In genomic region chr7:109562676-109563075, GRCm38 (mm10) we compare ENCODE assay signal across 12 mouse cellular contexts. TPM values are rescaled to one million over a fixed set of nuclear protein-coding genes. Genes with fewer than 3 reads are reported as not detected.
DNase-seq lines count a peak whose midpoint lies in the region; ATAC-seq and TF ChIP-seq lines count a peak whose summit lies in the region.
"Had no signal": no experiment of that assay in that cellular context is flagged by ENCODE, and none has a peak within 500 bp of the region (broad histone marks: within the 10 kb centered on the region; RNA-seq: fewer than 3 reads in every experiment).

No protein-coding gene starts in this region.

- H3K27ac ChIP-seq in hindbrain, embryonic 14.5 days = peak overlapping the region; percentile 40; the same call in 1 of the 2 replicates
- no peak overlapping the region for H3K27ac ChIP-seq in hindbrain, postnatal 0 days
- H3K27ac ChIP-seq in forebrain, embryonic 16.5 days (ENCODE audit: low read length) = no peak overlapping the region
- H3K27ac ChIP-seq: neural tube, embryonic 15.5 days had no signal

- no peak for ATAC-seq in hindbrain, embryonic 14.5 days (ENCODE audit: low FRiP score)
- no peak for ATAC-seq in hindbrain, postnatal 0 days
- no peak for ATAC-seq in forebrain, embryonic 16.5 days

- no peak overlapping the region for H3K4me3 ChIP-seq in hindbrain, embryonic 14.5 days (replicated peaks; ENCODE audit: low read length)
- no peak overlapping the region for H3K4me3 ChIP-seq in hindbrain, postnatal 0 days (ENCODE audit: low read length)
- no peak overlapping the region for H3K4me3 ChIP-seq in forebrain, embryonic 16.5 days (replicated peaks; ENCODE audit: low read length)
- H3K4me3 ChIP-seq: neural tube, embryonic 15.5 days had no signal

- no peaks in the 10 kb centered on the region for H3K36me3 ChIP-seq in hindbrain, embryonic 14.5 days (replicated peaks; ENCODE audit: control insufficient read depth, insufficient read depth)
- no peaks in the 10 kb centered on the region for H3K36me3 ChIP-seq in hindbrain, postnatal 0 days (ENCODE audit: insufficient read depth, low read length)
- no peaks in the 10 kb centered on the region for H3K36me3 ChIP-seq in forebrain, embryonic 16.5 days (ENCODE audit: control insufficient read depth, insufficient read depth)
- H3K36me3 ChIP-seq: neural tube, embryonic 15.5 days had no signal

- TF ChIP-seq CTCF in hindbrain, postnatal 0 days (IDR thresholded peaks at IDR 0.05; ENCODE audit: low read depth) = no peak

- H3K9ac ChIP-seq in hindbrain, embryonic 14.5 days = no peak overlapping the region
- no peak overlapping the region for H3K9ac ChIP-seq in hindbrain, postnatal 0 days (replicated peaks; ENCODE audit: low read length)
- H3K9ac ChIP-seq in forebrain, embryonic 16.5 days (replicated peaks; ENCODE audit: low read depth, low read length) = no peak overlapping the region
- H3K9ac ChIP-seq: neural tube, embryonic 15.5 days had no signal

- H3K27me3 ChIP-seq in hindbrain, embryonic 14.5 days (ENCODE audit: control insufficient read depth, insufficient read depth, low read length) = no peaks in the 10 kb centered on the region
- H3K27me3 ChIP-seq in hindbrain, postnatal 0 days (ENCODE audit: insufficient read depth, low read length) = no peaks in the 10 kb centered on the region
- no peaks in the 10 kb centered on the region for H3K27me3 ChIP-seq in forebrain, embryonic 16.5 days (replicated peaks; ENCODE audit: control insufficient read depth, insufficient read depth, low read length)
- H3K27me3 ChIP-seq: neural tube, embryonic 15.5 days had no signal

- no peak overlapping the region for H3K4me2 ChIP-seq in hindbrain, embryonic 14.5 days (replicated peaks)
- no peak overlapping the region for H3K4me2 ChIP-seq in hindbrain, postnatal 0 days (ENCODE audit: low read depth, low read length)
- no peak overlapping the region for H3K4me2 ChIP-seq in forebrain, embryonic 16.5 days (ENCODE audit: low read length)
- H3K4me2 ChIP-seq: neural tube, embryonic 15.5 days had no signal

- DNase-seq in hindbrain, embryonic 14.5 days (ENCODE audit: low spot score) = no peak
- DNase-seq in hindbrain, postnatal 0 days (ENCODE audit: low spot score) = no peak
- peak; percentile 11 for DNase-seq in thymus, postnatal 4 days
- no peak for DNase-seq in thymus, postnatal 14 days
- DNase-seq in kidney, postnatal 4 days = peak; percentile 31 to 62
- DNase-seq in B cell, adult 2 months = no peak
- no peak for DNase-seq in cerebellum, postnatal 14 days
- DNase-seq: cerebellum, adult 18-20 months; gastrocnemius, postnatal 10 days had no signal

- no peaks in the 10 kb centered on the region for H3K9me3 ChIP-seq in hindbrain, embryonic 14.5 days (ENCODE audit: control insufficient read depth, low read length)
- no peaks in the 10 kb centered on the region for H3K9me3 ChIP-seq in hindbrain, postnatal 0 days (ENCODE audit: low read length)
- H3K9me3 ChIP-seq in forebrain, embryonic 16.5 days (ENCODE audit: control insufficient read depth, low read length) = no peaks in the 10 kb centered on the region
- H3K9me3 ChIP-seq: neural tube, embryonic 15.5 days had no signal

- WGBS in hindbrain, embryonic 14.5 days = 50% methylated on average over 5 of the region's 5 CpGs
- 68% methylated on average over 5 of the region's 5 CpGs for WGBS in hindbrain, postnatal 0 days
- WGBS in forebrain, embryonic 16.5 days = 76% methylated on average over 5 of the region's 5 CpGs

- no peaks in the 10 kb centered on the region for H3K4me1 ChIP-seq in hindbrain, embryonic 14.5 days (replicated peaks; ENCODE audit: control insufficient read depth, insufficient read depth, low read length)
- peaks cover 6% of the 10 kb centered on the region; the same call in 1 of the 2 replicates for H3K4me1 ChIP-seq in hindbrain, postnatal 0 days (ENCODE audit: insufficient read depth, low read length)
- H3K4me1 ChIP-seq in forebrain, embryonic 16.5 days (replicated peaks; ENCODE audit: control insufficient read depth, insufficient read depth, low read length) = 0 out of 2 replicates have a peak, but pooled peaks cover 4% of the 10 kb centered on the region

RNA-seq across cellular contexts. Expression of gene Rpl27a, which starts 43.7 kb away (rescaled TPM):
- 81.9 and 91.4 TPM in 2 replicates for polyA plus RNA-seq in hindbrain, embryonic 14.5 days (2014; fragmentation: Nextera tagmentation; extraction: Ambion mirVana)
- total RNA-seq in hindbrain, postnatal 0 days (2014; rRNA removed) = 337 and 346 TPM in 2 replicates
- 100 and 104 TPM in 2 replicates for polyA plus RNA-seq in hindbrain, postnatal 0 days (2015; fragmentation: Nextera tagmentation; extraction: Ambion mirVana)
- 76.6 and 87.0 TPM in 2 replicates for polyA plus RNA-seq in forebrain, embryonic 16.5 days (2015; fragmentation: Nextera tagmentation; extraction: Ambion mirVana)

RNA-seq across cellular contexts. Expression of gene Trim66, which starts 54.7 kb away (rescaled TPM):
- 0.82 and 1.2 TPM in 2 replicates for polyA plus RNA-seq in hindbrain, embryonic 14.5 days (2014; fragmentation: Nextera tagmentation; extraction: Ambion mirVana)
- 2.9 and 4.5 TPM in 2 replicates for total RNA-seq in hindbrain, postnatal 0 days (2014; rRNA removed)
- 0.61 and 0.73 TPM in 2 replicates for polyA plus RNA-seq in hindbrain, postnatal 0 days (2015; fragmentation: Nextera tagmentation; extraction: Ambion mirVana)
- 0.25 and 0.57 TPM in 2 replicates for polyA plus RNA-seq in forebrain, embryonic 16.5 days (2015; fragmentation: Nextera tagmentation; extraction: Ambion mirVana)
- total RNA-seq: megakaryocyte, adult 5-6 weeks had no signal

Comparison
In these comparisons a context has a peak if more than half of its experiments do, and no peak if none do; other contexts are left out.
1. DNase-seq: peak in thymus, postnatal 4 days (single experiment) and kidney, postnatal 4 days (2 of 2); none in hindbrain, embryonic 14.5 days (single experiment), hindbrain, postnatal 0 days (single experiment), thymus, postnatal 14 days (single experiment), B cell, adult 2 months (0 of 2) and cerebellum, postnatal 14 days (0 of 2).